Mouse (Mus musculus): ENCODE measurements at regions not wholly inside any gene's neighbourhood (a gene's known extent, or its start where the extent isn't known, plus 50 kb on each side); places are given as distances from the start of the nearest gene placed in this dataset.

DNA sequence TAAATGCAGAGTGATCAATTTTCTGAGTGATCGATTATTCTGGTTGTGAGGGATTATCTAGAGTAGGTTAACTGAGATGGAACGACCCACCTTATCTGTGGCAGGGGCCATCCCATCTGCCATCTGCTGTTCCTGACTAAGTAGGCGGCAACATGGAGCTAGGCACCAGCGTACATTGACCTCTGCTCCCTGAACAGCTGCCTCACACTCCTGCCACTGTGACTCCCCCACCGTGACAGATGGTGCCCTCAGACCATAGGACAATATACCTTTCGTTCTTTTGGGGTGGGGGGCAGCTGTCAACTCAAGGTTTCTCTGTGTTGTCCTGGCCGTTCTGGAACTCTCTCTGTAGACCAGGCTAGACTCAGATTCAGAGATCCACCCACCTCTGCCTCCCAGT, 262.7 kb downstream of the Prex1 start:
- TF ChIP-seq CTCF (IDR thresholded peaks at IDR 0.05; ENCODE audit: insufficient read depth, low read length) (no peak), POLR2A (IDR thresholded peaks at IDR 0.05; ENCODE audit: borderline replicate concordance, extremely low read depth, low read depth, low read length) (no peak)
